Mouse (Mus musculus): ENCODE measurements at regions not wholly inside any gene's neighbourhood (a gene's known extent, or its start where the extent isn't known, plus 50 kb on each side); places are given as distances from the start of the nearest gene placed in this dataset.
A peak's percentile ranks its signal among the peaks of the same experiment; 100 is the strongest.

DNA sequence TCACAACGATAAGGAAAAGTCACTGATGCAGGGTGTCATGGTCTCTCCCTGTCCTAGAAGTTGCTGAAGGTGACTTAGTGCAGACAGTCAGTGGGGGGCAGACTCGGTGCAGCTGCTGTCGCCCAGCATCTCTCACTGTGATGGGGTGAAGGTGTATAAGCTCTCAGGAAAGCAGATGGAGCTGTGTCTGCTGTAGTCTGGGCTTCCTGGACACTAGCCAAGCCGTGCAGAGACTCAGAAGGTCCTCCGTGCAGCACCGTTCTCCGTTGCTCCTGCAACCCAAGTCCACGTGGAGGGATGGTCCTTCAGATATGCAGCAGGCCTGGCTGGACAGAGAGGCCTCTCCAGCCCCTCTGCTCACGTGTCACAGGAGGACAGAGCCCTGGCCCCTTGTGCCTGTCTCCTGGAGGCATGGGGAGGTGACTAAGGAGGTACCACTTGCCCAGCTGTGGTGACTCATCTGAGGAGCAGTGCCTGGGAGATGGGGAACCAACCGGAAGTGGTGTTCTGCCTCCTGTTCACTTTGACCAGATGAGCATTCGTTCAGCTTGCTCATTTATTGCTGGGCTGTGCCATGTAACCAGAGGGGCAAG lies 171.2 kb downstream of the Gadd45g start:
- peak; percentile 20 for DNase-seq (ENCODE audit: low spot score)

DNA sequence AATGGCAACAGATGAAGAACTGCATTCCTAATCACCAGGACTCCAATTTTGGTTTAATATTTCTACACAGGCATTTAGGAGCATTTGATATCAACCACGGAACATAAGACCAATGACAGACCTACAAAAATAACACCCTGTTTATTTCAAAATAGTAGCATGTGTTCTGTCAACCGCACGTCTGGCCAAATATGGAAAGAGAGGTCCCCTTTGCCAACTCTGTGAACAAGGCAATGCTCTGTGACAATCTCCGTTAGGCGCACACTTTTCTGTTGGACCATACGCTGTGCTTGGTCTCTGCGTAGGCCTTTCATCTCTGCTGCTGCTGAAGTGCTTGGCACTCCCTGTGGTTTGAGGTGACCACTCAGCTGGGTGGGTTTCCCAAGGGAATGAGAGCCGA lies 173.2 kb downstream of the Gadd45g start:
- no peak for DNase-seq (ENCODE audit: low spot score)

DNA sequence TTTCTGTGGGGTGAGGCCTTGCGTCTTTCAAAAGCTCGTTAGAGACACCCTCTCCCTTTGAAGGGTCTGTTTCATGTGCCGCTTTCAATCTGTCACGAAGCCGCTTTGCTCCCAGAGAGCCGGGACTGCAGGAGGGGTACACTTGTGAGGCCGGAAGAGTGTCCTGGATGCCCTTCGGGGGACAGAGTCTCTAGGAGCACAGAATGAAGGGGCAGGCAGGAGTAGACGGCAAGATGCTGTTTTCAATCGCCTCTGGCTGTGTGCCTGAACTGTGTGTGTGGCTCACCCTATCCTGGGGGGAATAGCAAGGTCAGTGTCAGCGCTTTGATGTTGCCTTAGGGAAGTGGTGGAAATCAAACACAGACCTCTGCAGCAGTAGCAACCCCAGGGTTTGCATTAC lies 174.7 kb downstream of the Gadd45g start:
- no peak for DNase-seq (ENCODE audit: low spot score)

DNA sequence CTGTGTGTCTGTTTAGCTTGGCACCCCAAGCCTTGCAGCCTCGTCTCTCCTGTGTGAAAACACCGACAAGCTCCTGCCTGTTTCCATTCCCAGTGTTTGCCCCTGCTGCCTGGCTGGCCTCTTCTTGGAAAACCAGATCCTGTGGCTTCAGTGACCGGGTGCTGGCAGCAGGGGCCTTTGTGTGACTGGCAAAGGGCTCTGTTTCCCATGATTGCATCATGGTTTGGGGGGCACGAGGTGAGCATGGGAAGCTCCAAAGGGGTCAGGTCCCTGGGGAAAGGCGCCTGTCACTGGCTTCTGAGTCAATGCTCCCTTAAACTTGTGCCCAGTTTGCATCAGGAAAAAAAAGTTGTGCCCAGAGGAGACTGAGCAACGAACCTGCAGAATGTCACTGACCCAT lies 175.3 kb downstream of the Gadd45g start:
- no peak for DNase-seq (ENCODE audit: low spot score)

DNA sequence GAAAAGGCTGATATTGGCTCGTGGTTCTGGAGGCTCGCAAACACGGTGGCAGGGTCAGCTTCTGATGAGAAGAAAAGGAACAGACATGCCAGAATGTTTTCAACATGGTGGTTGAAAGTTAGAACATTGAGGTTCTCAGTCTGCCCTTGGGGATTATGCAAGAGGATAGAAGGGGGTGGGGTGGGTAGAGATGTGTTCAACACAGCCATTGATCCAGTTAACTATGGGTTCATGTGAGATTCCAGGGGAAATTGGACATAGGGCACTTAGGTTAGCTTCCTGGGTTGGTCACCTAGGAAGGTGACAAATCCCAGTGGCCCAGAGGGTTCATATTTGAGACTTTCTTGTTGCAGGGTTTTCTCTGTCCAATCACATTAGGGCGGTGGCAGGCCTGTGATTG lies 176.1 kb downstream of the Gadd45g start:
- no peak for DNase-seq (ENCODE audit: low spot score)

DNA sequence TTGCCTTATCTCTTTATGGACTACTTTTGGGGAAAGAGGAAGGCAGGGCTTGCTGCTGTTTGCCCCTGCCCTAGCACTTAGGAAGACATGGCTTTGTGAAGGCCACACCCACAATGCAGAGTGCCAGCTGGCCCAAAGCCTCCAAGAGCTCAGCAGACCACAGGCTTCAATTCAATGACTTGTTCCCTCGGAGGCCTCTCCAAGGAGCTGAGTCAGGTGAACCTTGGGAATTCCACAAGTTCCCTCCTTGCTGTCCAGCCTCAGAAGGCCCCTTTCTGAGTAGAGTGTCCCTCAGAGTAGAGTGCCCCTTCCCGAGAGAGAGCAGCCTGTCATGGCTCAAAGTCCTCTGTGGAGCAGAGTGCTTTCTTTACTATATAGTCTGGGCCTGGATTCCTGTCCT lies 177.9 kb downstream of the Gadd45g start:
- peak; percentile 68 for DNase-seq (ENCODE audit: low spot score)

DNA sequence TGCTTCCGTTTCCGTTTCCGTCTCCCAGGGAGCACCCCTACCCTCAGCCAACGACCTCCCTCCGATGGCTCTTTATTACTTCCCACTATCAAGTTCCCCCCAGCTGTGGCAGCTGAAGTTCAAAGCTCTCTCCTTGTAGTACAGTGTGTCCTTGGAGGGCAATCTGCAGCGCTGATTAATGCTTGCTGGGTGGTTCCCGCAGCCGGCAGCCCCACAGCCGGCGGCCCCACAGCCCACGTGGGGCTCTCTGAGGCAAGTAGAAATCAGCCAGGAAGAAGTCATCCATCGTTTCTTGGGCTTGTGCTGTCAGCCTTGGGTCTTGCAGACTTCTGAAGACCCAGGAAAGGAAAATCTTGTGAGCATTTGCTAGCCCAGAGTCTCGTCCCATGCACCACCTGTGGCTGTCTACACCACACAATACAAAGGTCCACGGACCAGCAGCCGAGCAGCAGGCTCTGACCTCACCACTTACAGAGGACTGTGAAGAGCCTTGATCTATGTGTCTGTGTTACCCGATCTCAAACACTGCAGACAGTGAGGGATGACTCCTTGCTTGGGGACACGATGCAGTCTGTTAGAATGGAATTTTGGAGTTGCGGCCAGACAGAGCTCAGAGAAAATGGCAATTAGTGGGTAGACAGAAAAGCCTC lies 178.5 kb downstream of the Gadd45g start:
- peak; percentile 38 for DNase-seq (ENCODE audit: low spot score)

DNA sequence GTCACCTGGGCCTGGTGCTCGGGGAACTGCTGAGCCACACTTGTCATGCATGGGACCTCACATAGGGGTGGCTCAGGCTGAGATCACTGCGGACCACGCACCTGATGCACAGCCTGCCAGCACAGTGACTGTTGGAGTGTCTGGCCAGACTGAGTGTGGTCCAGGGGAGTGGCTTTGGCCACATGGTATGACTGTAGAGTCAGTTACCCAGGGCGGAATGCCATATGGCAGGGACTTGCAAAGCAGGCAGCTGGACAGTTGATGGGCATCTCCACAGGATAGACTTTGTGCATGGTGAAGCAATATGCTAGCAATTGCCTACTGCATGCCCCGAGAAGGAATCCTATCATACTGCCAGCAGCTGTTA lies 179.0 kb downstream of the Gadd45g start:
- no peak for DNase-seq (ENCODE audit: low spot score)

DNA sequence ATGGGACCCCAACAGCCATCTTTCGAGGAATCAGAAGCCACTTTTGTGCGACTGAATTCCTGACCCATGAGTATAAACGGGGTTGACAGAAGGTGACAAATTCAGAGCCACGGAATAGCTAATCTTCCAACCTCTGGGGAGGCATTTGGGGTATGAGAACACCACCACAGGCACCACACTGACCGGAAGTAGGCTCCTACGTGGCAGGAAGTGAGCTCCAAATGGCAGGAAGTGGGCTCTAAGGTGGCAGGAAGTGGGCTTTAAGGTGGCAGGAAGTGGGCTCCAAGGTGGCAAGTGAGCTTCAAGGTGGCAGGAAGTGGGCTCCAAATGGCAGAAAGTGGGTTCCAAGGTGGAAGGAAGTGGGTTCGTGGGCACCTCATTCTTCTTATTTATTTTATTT lies 179.8 kb downstream of the Gadd45g start:
- no peak for DNase-seq (ENCODE audit: low spot score)

DNA sequence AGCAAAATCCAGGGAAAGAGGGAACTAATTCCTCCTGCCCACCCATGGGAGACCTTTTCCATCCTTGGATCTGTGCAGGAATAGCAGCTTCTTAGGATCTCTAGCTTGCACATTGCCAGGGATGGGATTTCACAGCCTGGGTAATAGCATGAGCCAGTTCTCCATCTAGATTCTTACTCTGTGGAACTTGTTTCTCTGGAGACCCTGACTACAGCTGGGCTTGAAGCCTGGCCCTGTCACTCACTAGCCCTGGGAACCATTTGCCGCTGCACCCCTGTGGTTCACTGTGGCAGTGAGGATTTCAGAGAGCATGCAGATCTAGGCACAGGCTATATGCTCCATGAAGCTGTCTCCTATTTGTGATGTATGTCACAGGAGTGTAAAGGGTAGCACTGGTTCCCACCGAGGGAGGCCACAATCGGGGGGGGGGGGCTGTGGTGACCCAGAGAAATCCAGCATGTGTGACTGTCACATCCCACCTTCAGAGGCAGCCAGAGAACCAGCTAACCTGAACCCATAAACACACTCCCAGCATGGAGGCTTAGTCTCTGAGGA lies 183.5 kb downstream of the Gadd45g start:
- DNase-seq (ENCODE audit: low spot score) = no peak

DNA sequence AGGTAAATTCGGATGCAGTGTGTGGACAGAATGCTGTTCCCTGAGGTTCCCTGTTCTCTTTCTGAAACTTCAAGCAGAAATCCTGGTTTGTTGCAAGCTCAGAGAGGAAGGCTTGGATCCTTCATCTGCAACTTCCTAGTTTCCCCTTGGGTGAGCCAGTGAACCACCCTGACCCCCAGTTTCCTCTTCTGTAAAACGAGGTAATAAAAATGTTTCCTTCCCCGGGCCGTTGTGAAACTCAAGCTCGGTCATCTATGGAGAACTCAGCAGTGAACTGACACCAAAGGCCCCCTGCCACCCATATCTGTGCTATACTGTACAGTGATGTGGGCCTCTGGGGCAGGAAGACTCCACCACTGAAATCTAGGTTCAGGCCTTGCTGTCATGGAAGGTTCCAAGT lies 185.0 kb downstream of the Gadd45g start:
- DNase-seq (ENCODE audit: low spot score) = no peak

DNA sequence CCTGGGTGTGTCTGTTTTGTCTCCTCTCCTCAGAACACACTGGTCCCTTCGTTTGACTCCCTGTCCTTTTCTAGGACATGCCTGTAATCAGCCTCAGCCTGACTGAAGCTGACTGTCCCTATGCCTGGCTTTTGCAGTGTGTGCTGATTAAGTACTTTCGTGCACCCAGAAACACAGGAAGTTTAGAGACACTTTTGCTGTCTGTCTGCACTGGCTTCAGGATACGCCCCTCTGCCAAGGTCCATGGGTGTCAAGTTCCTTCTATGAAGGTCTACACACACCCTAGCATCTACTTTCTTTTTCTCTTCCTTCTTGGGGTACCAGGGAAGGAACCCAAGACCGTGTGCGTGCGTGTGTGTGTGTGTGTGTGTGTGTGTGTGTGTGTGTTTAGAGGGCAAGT lies 189.3 kb downstream of the Gadd45g start:
- no peak for DNase-seq (ENCODE audit: low spot score)

DNA sequence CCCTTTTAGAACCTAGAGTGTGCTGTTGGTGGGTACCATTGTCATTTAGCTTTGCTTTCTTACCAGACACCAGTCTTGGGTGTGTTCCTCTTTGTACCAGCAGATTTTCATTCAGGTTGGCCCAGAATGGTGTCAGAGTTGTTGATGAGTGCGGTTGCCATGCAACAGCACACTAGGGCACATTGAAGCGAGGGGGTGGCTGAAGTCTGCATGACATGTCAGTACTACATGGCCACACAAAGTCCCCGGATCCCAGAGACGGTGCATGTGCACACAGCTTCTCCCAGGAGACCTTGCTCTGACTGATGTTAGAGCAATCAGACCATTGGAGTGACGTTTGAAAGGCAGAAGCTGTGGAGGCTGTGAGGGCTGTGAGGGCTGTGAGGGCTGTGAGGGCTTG lies 189.9 kb downstream of the Gadd45g start:
- DNase-seq (ENCODE audit: low spot score) = no peak

DNA sequence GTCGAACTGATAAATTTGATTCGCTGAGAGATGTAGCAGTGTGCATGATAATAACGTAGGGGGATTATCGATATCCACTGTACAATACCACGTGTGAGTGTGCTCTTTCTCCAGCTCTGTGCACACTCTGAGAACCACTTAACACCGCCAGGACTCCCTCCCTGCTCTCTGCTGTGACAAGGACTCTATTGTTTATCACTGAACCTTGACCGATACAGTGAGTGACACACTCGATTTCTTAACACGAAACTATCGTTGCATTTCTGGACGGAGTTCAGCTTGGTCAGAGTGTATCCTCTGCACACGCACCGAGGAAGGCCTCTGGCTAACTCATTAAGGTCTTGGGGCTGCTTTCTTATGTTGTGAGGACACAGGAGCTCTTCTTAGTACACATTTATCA lies 190.7 kb downstream of the Gadd45g start:
- no peak for DNase-seq (ENCODE audit: low spot score)

DNA sequence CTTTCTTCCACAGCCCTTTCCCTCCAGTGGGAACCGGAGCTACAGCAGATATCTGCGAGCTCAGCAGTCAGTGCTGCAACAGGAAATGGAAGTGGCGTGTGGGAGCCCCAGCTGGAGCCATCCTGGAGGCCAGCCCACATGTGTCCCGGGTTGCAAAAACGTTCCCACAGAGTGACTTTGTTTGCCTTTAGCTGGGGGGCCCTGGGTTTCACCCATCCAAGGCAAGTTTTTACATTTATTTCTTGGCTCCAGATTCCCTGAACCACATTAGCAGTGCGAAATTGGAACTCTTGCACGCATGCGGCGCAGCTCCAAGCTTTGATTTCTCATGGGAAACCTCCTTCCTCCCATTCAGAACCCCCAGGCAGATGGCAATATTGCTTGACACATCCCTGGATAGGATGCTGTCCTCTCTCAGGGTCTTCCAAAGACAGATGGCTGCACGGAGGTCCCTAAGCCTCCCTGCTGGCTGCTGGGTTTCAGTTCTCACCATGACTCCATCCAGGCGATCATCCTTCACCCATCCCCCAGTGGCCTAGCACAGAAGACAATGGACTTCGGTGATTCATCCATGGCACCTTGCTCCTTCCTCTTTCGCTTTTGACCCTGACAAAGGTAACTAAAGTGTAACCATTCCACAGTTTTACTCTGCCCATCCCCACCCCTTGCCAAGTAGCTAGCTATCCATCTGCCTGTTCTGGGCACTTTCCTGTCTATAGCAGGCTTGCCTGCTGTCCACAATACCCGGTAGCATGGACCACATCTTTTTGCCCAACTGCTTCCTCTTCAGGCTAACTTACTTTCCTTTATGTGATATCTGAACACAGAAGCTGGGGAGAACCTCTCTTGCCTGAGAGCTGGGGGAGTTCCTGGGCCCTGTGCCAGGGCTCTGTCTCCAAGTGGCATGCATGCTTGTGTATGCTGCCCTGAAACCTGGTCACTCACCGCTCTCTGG lies 195.3 kb downstream of the Gadd45g start:
- peak; percentile 50 for DNase-seq (ENCODE audit: low spot score)

DNA sequence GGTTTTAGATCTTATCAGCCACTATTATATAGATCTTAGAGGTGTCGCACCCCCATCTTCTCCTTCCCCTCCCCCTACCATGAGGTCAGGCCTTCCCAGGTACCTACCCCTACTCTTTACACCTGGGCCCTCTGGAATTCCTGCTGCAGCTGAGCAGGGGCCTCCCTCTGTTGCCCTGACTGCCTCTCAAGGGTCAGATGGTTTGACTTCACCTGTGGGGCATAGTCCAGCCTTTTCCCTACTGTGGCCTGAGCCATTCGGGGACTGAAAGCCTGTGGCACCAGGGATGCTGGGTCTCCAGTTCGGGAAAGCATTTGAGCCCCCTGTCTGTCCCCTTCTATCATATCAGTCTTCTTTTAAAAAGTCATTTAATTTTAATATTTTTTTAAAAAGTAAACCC lies 196.4 kb downstream of the Gadd45g start:
- no peak for DNase-seq (ENCODE audit: low spot score)

DNA sequence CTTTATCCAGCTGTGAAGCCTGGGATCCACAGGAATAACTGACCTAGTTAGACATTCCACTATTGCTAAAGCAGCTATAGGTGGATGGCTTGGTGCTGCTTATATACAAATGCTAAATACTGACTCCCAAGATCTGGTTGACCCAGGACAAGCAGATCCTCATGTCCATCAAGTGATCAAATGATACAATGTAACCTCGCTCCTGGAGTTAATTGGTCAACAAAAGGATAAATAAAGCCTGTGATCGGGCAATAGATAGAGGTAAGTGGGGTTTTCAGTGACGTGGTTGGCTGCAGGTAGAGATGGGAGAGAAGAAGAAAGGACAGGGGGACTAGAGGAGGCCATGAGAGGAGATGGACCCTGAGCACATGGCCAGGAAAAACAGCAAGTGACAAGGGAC lies 197.4 kb downstream of the Gadd45g start:
- DNase-seq (ENCODE audit: low spot score) = no peak

DNA sequence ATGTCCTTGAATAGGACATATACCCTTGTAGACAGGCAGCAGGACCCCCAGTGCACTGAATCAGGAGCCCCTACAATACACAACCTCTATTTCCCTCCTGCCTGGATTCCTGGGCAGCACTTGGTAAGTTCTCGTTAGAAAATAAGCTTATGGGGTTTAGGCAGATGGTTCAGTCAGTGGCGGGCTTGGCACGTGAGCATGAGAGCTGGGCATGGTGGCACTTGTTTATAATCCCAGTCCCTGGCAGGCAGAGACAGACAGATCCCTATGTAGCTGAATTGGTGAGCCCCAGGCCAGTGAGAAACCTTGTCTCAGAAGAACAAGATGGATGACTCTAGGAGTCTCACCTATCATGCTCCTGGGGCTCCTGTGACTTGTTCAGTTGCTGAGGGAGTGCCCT lies 198.9 kb downstream of the Gadd45g start:
- no peak for DNase-seq (ENCODE audit: low spot score)

DNA sequence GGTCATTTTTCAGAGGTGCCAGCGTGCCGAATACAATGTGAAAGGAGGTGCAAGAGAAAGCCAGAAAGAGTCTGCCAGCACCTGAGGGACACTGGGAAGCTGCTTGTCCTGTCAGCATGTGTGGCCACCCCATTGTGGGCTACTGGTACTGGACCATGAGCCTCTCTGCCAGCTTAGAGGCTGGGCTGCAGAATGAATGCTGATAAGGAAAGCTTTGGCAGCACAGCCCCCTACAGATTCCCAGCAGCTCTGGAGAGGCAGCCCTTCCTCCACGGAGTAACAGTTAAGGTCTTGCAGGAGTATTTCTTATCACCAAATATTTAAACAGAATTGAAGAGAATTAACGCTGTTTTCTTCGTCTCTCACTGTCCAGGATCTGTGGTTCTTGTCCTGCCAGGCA lies 199.5 kb downstream of the Gadd45g start:
- DNase-seq (ENCODE audit: low spot score) = no peak

DNA sequence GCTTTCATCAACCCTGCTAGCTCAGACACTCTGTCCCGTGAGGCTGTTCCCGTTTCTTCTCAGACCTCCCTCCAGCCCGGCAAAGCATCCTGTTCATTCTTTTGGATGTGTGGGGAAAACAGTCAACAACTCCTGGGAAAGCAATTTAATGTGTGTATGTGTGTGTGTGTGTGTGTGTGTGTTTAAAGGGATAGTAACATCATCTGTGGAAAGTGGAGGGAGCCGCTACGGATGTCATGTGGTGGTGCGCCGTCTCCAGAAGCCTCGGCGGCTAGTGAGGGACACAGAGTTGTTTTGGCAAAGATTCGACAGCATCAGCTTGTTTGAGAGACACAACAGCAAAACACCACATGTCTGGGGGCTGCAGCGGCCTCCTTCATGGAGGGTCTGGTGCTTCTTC lies 200.2 kb downstream of the Gadd45g start:
- no peak for DNase-seq (ENCODE audit: low spot score)

DNA sequence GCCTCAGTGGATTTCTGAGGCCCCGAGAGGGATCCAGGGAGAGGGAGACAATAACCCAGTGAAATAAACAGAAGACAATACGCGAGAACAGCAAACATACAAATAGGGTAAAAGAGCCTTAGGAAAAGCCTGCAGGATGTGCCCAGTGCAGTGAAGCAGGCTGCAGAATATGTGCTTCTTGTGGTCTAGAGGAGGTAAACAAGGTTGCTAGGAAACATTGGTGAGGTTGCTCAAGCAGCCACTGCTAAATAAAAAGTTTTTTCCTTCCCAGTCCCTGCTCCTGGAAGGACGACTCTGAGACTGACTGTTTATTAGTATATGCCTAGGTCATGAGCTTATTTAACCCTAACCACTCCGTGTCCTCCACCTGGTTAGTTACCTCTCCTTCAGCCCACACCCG lies 201.5 kb downstream of the Gadd45g start:
- DNase-seq (ENCODE audit: low spot score) = no peak

DNA sequence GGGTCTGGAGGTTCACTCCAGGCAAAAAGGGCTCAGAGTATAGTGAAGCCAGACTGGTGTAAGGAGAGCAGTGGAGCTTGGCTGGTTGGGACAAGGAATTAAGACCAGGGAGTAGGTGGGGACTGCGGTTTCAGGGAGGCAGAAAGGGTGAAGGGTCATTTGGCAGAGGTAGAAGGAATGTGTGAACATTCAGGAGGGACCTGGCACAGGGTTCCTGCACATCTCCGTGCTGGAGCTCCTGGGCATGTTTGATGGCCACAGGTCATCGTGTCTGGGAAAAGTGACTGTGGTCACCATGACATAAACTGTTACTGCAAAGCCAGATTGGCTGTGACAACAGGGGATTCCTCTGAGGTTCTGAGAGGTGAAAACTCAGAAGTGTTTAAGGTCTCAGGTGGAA lies 202.3 kb downstream of the Gadd45g start:
- no peak for DNase-seq (ENCODE audit: low spot score)

DNA sequence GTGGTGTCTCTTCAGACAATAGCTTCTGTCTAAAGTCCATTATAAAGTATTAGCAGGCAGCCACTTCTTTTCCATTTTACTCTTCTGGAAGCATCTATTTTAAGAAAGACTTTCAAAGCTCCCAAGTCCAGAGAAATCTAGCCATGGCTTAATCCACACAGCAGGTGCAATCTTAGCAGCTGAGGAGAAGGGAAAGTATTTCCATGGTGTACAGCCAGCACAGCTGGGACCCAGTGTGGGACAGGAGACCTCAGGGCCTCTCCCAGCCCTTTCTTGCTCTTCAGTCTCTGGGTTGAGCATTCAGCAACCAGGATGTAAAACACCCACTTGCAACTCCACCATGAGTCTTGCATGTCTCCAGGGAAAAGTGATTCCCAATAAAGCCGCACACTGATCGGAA lies 202.8 kb downstream of the Gadd45g start:
- no peak for DNase-seq (ENCODE audit: low spot score)
